Mouse (Mus musculus) erythroblast, embryonic 14.5 days (primary cell): ENCODE data around the gene Bach2.

Source experiments
- GATA1 ChIP-seq: IDR thresholded peaks from 2 replicates; pipeline ENCODE4 v1.6.1; 2012; ENCODE audit warnings: low read length, inconsistent platforms, mixed read lengths
- TAL1 ChIP-seq: IDR thresholded peaks from 3 replicates; pipeline ENCODE4 v1.6.1; 2012; ENCODE audit warnings: low read length, inconsistent platforms, mixed read lengths

DNA sequence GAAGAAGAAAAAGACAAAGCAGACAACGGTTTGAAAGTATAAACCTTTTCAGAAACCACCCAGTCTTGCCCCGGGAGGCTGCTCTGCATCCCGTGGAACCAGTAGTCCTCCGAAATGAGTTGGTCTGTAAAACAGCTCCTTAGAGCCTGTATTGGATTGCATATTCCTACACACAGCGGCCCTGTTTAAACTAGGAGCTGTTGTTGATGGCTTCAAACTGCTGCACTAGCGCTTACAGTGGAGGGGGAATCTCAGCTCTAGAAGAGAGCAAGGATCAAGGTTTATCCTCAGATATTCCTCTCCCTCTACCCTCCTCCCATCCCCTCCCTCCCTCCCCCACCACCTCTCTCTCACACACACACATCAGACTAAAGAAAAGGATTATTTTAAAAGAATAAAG lies 345.6 kb downstream of the Bach2 start:
- TF ChIP-seq GATA1 = no peak
- TF ChIP-seq TAL1 = no peak
